Mouse (Mus musculus): Measurements from ENCODE around the gene Cdkn2c. TPM values are rescaled to one million over a fixed set of nuclear protein-coding genes. Genes with fewer than 3 reads are reported as not detected.
"Not testable (repeated sequence)": the region's sequence is repeated elsewhere in the genome, so short reads cannot be mapped to it uniquely, and the experiment has no call there.

The Cdkn2c gene
- 1 to 10 TPM; 6.7 to 8.5 TPM for total RNA-seq (2021)
- long read RNA-seq, transcript Cdkn2c-201 (2 exons, 1,106 nt): minor isoform, 8 of 21 reads
- long read RNA-seq, transcript Cdkn2c-202 (3 exons, 2,471 nt): major isoform, 13 of 21 reads
- long read RNA-seq, partial matches to known transcripts: 0 of 21 reads
- long read RNA-seq, other reads (novel, unspliced or antisense): 0 of 21 reads

- peak; percentile 74 to 84 for DNase-seq (ENCODE audit: low spot score in 2 of 2)
Observed at GRCm38 (mm10) chr4:109666461-109667269, at the start of gene Cdkn2c. Cdkn2c (minus strand) TSS chr4:109667189.

- DNase-seq (ENCODE audit: low spot score in 2 of 2): no peak
Observed at GRCm38 (mm10) chr4:109705349-109705748, 38.4 kb upstream of the Cdkn2c start.

- no peak for DNase-seq (ENCODE audit: low spot score in 2 of 2)
Observed at GRCm38 (mm10) chr4:109703568-109703967, 36.6 kb upstream of the Cdkn2c start.

- not testable (repeated sequence) for DNase-seq (ENCODE audit: low spot score in 2 of 2)
Observed at GRCm38 (mm10) chr4:109700727-109701126, 33.7 kb upstream of the Cdkn2c start.

- DNase-seq (ENCODE audit: low spot score in 2 of 2): no peak
Observed at GRCm38 (mm10) chr4:109692674-109693073, 25.7 kb upstream of the Cdkn2c start.

GRCm38 (mm10) chr4:109683561-109683960 lies 16.6 kb upstream of the Cdkn2c start:
- DNase-seq (ENCODE audit: low spot score in 2 of 2): no peak

- no peak for DNase-seq (ENCODE audit: low spot score in 2 of 2)
Observed at GRCm38 (mm10) chr4:109677221-109677620, 10.2 kb upstream of the Cdkn2c start.

GRCm38 (mm10) chr4:109676218-109677215 lies 9.5 kb upstream of the Cdkn2c start, which contains the start of gene Faf1:
Faf1 (plus strand) TSS chr4:109676588.
- peak; percentile 97 for DNase-seq (ENCODE audit: low spot score in 2 of 2)

GRCm38 (mm10) chr4:109674097-109674496 lies 7.1 kb upstream of the Cdkn2c start:
- no peak for DNase-seq (ENCODE audit: low spot score in 2 of 2)

- no peak for DNase-seq (ENCODE audit: low spot score in 2 of 2)
Observed at GRCm38 (mm10) chr4:109671941-109672340, 5.0 kb upstream of the Cdkn2c start.

- no peak for DNase-seq (ENCODE audit: low spot score in 2 of 2)
Observed at GRCm38 (mm10) chr4:109670213-109670612, 3.2 kb upstream of the Cdkn2c start.

GRCm38 (mm10) chr4:109667518-109667917 lies 529 bp upstream of the Cdkn2c start:
- no peak for DNase-seq (ENCODE audit: low spot score in 2 of 2)

GRCm38 (mm10) chr4:109665982-109666460 lies 968 bp downstream of the Cdkn2c start:
- DNase-seq (ENCODE audit: low spot score in 2 of 2): peak; percentile 60 to 74

- peak; percentile 67 to 70 for DNase-seq (ENCODE audit: low spot score in 2 of 2)
Observed at GRCm38 (mm10) chr4:109665101-109665981, 1.6 kb downstream of the Cdkn2c start.

- no peak for DNase-seq (ENCODE audit: low spot score in 2 of 2)
Observed at GRCm38 (mm10) chr4:109664091-109664490, 2.9 kb downstream of the Cdkn2c start.

- DNase-seq (ENCODE audit: low spot score in 2 of 2): no peak
Observed at GRCm38 (mm10) chr4:109662271-109662670, 4.7 kb downstream of the Cdkn2c start.

- no peak for DNase-seq (ENCODE audit: low spot score in 2 of 2)
Observed at GRCm38 (mm10) chr4:109661183-109661582, 5.8 kb downstream of the Cdkn2c start.

- DNase-seq (ENCODE audit: low spot score in 2 of 2): no peak
Observed at GRCm38 (mm10) chr4:109660568-109660967, 6.4 kb downstream of the Cdkn2c start.

- no peak for DNase-seq (ENCODE audit: low spot score in 2 of 2)
Observed at GRCm38 (mm10) chr4:109659571-109659970, 7.4 kb downstream of the Cdkn2c start.

- DNase-seq (ENCODE audit: low spot score in 2 of 2): no peak
Observed at GRCm38 (mm10) chr4:109658826-109659225, 8.2 kb downstream of the Cdkn2c start.
